Mouse (Mus musculus) embryonic facial prominence, embryonic 13.5 days (tissue): ENCODE measurements around the gene Qars. TPM values are rescaled to one million over a fixed set of nuclear protein-coding genes. Genes with fewer than 3 reads are reported as not detected.

Experiments used
- ATAC-seq: fragments of 200-750 bp; cut with Nextera tagmentation; 2 replicates; pipeline ENCODE4 v1.8.0; 2017; ENCODE audit warnings: low read depth; ENCODE audit not compliant: insufficient number of reproducible peaks, insufficient read depth, low FRiP score, low TSS enrichment
- H3K27ac ChIP-seq: fragments of 300-500 bp; sonication (generic); 2 replicates; pipeline ENCODE4 v1.5.1; 2015; ENCODE audit warnings: moderate library complexity, mild to moderate bottlenecking, inconsistent platforms
- H3K27me3 ChIP-seq: fragments of 300-500 bp; sonication (generic); 2 replicates; pipeline ENCODE4 v1.6.1; 2015; ENCODE audit warnings: mild to moderate bottlenecking, inconsistent platforms
- H3K36me3 ChIP-seq: fragments of 300-500 bp; sonication (generic); 2 replicates; pipeline ENCODE4 v1.6.1; 2015; ENCODE audit warnings: mild to moderate bottlenecking, inconsistent platforms
- H3K4me1 ChIP-seq: fragments of 300-500 bp; sonication (generic); 2 replicates; pipeline ENCODE4 v1.6.1; 2015; ENCODE audit warnings: inconsistent platforms
- H3K4me2 ChIP-seq: fragments of 300-500 bp; sonication (generic); 2 replicates; pipeline ENCODE4 v1.6.1; 2015; ENCODE audit warnings: moderate library complexity, mild to moderate bottlenecking, inconsistent platforms
- H3K4me3 ChIP-seq: fragments of 300-500 bp; sonication (generic); 2 replicates; pipeline ENCODE4 v1.5.1; 2015; ENCODE audit warnings: mild to moderate bottlenecking, inconsistent platforms
- H3K9ac ChIP-seq: fragments of 300-500 bp; sonication (generic); 2 replicates; pipeline ENCODE4 v1.6.1; 2015; ENCODE audit warnings: mild to moderate bottlenecking, inconsistent platforms
- H3K9me3 ChIP-seq: fragments of 300-500 bp; sonication (generic); 2 replicates; pipeline ENCODE4 v1.6.1; 2016; ENCODE audit warnings: inconsistent platforms
- WGBS: fragments of 180-500 bp; shearing (Covaris S2); methylation state at CpG from one replicate; pipeline ENCODE4 v1.1.7; 2015; ENCODE audit warnings: mixed read lengths; 5-methylcytosine and 5-hydroxymethylcytosine counted together
- polyA plus RNA-seq: library from polyadenylated mRNA; unstranded; fragments of >200 nt; fragmentation: Nextera tagmentation; extraction: Ambion mirVana; gene quantifications from 2 replicates; pipeline ENCODE4 v1.2.1, GENCODE M21; 2015

Gene Qars
- polyA plus RNA-seq, 1 experiment from 2014 or later = 124 TPM

- no peak for ATAC-seq
- Histone ChIP-seq H3K36me3 (peaks cover 44% of the 10 kb centered on the region), H3K9ac (peak overlapping the region; percentile 85), H3K4me1 (peaks cover 15% of the 10 kb centered on the region), H3K9me3 (no peaks in the 10 kb centered on the region), H3K4me3 (peak overlapping the region; percentile 84), H3K27me3 (no peaks in the 10 kb centered on the region), H3K27ac (no peak overlapping the region; the same call in 1 of the 2 replicates), H3K4me2 (peak overlapping the region; percentile 89)
- 88% methylated on average over 7 of the region's 7 CpGs for WGBS
Observed at GRCm38 (mm10) chr9:108508776-108509175, 1.3 kb downstream of the Qars start.

- H3K4me1 ChIP-seq = peaks cover 22% of the 10 kb centered on the region
- WGBS = 1% methylated on average over 55 of the region's 55 CpGs
- peak; percentile 92 for ATAC-seq
- H3K9ac ChIP-seq = peak within 1 kb of the TSS; percentile 95
- peak within 1 kb of the TSS; percentile 69 for H3K4me2 ChIP-seq
- H3K9me3 ChIP-seq = no peaks in the 10 kb centered on the region
- peak within 1 kb of the TSS; percentile 94 for H3K4me3 ChIP-seq
- H3K27ac ChIP-seq = peak within 1 kb of the TSS; percentile 100
- H3K27me3 ChIP-seq = no peaks in the 10 kb centered on the region
- H3K36me3 ChIP-seq = peaks cover 51% of the 10 kb centered on the region
Observed at GRCm38 (mm10) chr9:108516380-108517251, 9.1 kb downstream of the Qars start, which contains the start of gene Qrich1. Gene Qrich1 (plus strand): TSS chr9:108516806.

GRCm38 (mm10) chr9:108517253-108517930 is 9.9 kb downstream of the Qars start:
- peak overlapping the region; percentile 95 for H3K9ac ChIP-seq
- peak; percentile 85 for ATAC-seq
- H3K4me2 ChIP-seq = peak overlapping the region; percentile 69
- H3K36me3 ChIP-seq = peaks cover 44% of the 10 kb centered on the region
- H3K4me3 ChIP-seq = peak overlapping the region; percentile 94
- H3K9me3 ChIP-seq = no peaks in the 10 kb centered on the region
- H3K27ac ChIP-seq = peak overlapping the region; percentile 100
- WGBS = under 1% methylated on average over 69 of the region's 95 CpGs
- peaks cover 22% of the 10 kb centered on the region for H3K4me1 ChIP-seq
- no peaks in the 10 kb centered on the region for H3K27me3 ChIP-seq

GRCm38 (mm10) chr9:108517931-108518332 is 10.4 kb downstream of the Qars start:
- Histone ChIP-seq H3K27ac (peak overlapping the region; percentile 100), H3K27me3 (no peaks in the 10 kb centered on the region), H3K4me3 (peak overlapping the region; percentile 94), H3K9me3 (no peaks in the 10 kb centered on the region), H3K36me3 (peaks cover 42% of the 10 kb centered on the region), H3K4me2 (peak overlapping the region; percentile 69), H3K9ac (peak overlapping the region; percentile 95), H3K4me1 (peaks cover 22% of the 10 kb centered on the region)
- 0% methylated on average over 13 of the region's 13 CpGs for WGBS
- ATAC-seq = no peak

- Histone ChIP-seq H3K4me3 (no peak overlapping the region), H3K4me1 (peaks cover 14% of the 10 kb centered on the region), H3K9ac (no peak overlapping the region), H3K36me3 (peaks cover 27% of the 10 kb centered on the region), H3K9me3 (no peaks in the 10 kb centered on the region), H3K27ac (no peak overlapping the region), H3K27me3 (no peaks in the 10 kb centered on the region), H3K4me2 (no peak overlapping the region)
- ATAC-seq = no peak
- WGBS = 82% methylated on average over 2 of the region's 2 CpGs
Observed at GRCm38 (mm10) chr9:108521604-108522003, 14.1 kb downstream of the Qars start.

- peaks cover 29% of the 10 kb centered on the region for H3K36me3 ChIP-seq
- no peak overlapping the region for H3K27ac ChIP-seq
- no peaks in the 10 kb centered on the region for H3K27me3 ChIP-seq
- no peak overlapping the region for H3K9ac ChIP-seq
- H3K9me3 ChIP-seq = no peaks in the 10 kb centered on the region
- 96% methylated on average over 4 of the region's 4 CpGs for WGBS
- H3K4me1 ChIP-seq = peaks cover 14% of the 10 kb centered on the region
- no peak for ATAC-seq
- H3K4me3 ChIP-seq = no peak overlapping the region
- no peak overlapping the region for H3K4me2 ChIP-seq
Observed at GRCm38 (mm10) chr9:108523341-108523740, 15.8 kb downstream of the Qars start.

GRCm38 (mm10) chr9:108525400-108525799 is 17.9 kb downstream of the Qars start:
- Histone ChIP-seq H3K4me3 (no peak overlapping the region), H3K9ac (no peak overlapping the region), H3K9me3 (no peaks in the 10 kb centered on the region), H3K36me3 (peaks cover 39% of the 10 kb centered on the region), H3K4me2 (no peak overlapping the region), H3K4me1 (no peaks in the 10 kb centered on the region), H3K27me3 (no peaks in the 10 kb centered on the region), H3K27ac (no peak overlapping the region)
- WGBS = 83% methylated on average over 3 of the region's 3 CpGs
- ATAC-seq = no peak

- Histone ChIP-seq H3K9ac (no peak overlapping the region), H3K36me3 (peaks cover 74% of the 10 kb centered on the region), H3K4me3 (no peak overlapping the region), H3K27ac (no peak overlapping the region), H3K9me3 (no peaks in the 10 kb centered on the region), H3K4me1 (no peaks in the 10 kb centered on the region), H3K27me3 (no peaks in the 10 kb centered on the region), H3K4me2 (no peak overlapping the region)
- no peak for ATAC-seq
- WGBS = 97% methylated on average over 1 of the region's 1 CpGs
Observed at GRCm38 (mm10) chr9:108530954-108531353, 23.4 kb downstream of the Qars start.

GRCm38 (mm10) chr9:108531496-108531895 is 24.0 kb downstream of the Qars start:
- Histone ChIP-seq H3K4me1 (no peaks in the 10 kb centered on the region), H3K27ac (no peak overlapping the region), H3K27me3 (no peaks in the 10 kb centered on the region), H3K4me3 (no peak overlapping the region), H3K4me2 (no peak overlapping the region), H3K9me3 (no peaks in the 10 kb centered on the region), H3K9ac (no peak overlapping the region), H3K36me3 (peaks cover 79% of the 10 kb centered on the region)
- no peak for ATAC-seq
- 96% methylated on average over 1 of the region's 1 CpGs for WGBS

- H3K36me3 ChIP-seq = peaks cover 87% of the 10 kb centered on the region
- no peak for ATAC-seq
- H3K9ac ChIP-seq = no peak overlapping the region
Observed at GRCm38 (mm10) chr9:108540846-108541245, 33.3 kb downstream of the Qars start.

GRCm38 (mm10) chr9:108545986-108546385 is 38.5 kb downstream of the Qars start:
- Histone ChIP-seq H3K9ac (no peak overlapping the region), H3K27ac (no peak overlapping the region), H3K4me1 (no peaks in the 10 kb centered on the region), H3K4me2 (no peak overlapping the region), H3K9me3 (no peaks in the 10 kb centered on the region), H3K36me3 (peaks cover 89% of the 10 kb centered on the region), H3K27me3 (no peaks in the 10 kb centered on the region), H3K4me3 (no peak overlapping the region)
- ATAC-seq = no peak
- WGBS = 98% methylated on average over 3 of the region's 3 CpGs

More at GRCm38 (mm10) chr9:108540846-108541245, 33.3 kb downstream of the Qars start:
- no peak overlapping the region for H3K27ac ChIP-seq
- H3K27me3 ChIP-seq = no peaks in the 10 kb centered on the region
- no peaks in the 10 kb centered on the region for H3K4me1 ChIP-seq
- H3K4me3 ChIP-seq = no peak overlapping the region
- H3K9me3 ChIP-seq = no peaks in the 10 kb centered on the region
- H3K4me2 ChIP-seq = no peak overlapping the region
